Mouse (Mus musculus): ENCODE measurements at regions not wholly inside any gene's neighbourhood (a gene's known extent, or its start where the extent isn't known, plus 50 kb on each side); places are given as distances from the start of the nearest gene placed in this dataset.

DNA sequence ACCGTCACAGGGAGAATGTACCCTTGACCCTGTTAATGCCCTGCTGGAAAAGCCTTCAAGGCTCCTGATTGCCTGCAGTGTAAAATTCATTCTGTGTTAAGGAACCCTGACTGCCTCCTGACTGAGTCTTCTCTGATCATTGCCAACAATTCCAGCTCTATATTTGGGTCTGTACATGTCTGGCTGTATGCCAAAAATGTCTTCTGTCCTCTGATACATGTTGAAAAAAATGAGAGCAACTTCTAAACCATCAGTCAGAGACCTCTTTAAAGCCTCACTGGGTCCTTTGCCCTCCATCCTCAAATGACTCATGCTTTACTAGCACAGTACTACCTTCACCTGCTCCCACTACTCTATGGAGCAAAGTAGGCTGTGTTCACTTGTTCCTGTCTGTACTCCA, 408.3 kb downstream of the Nbas start:
- DNase-seq (ENCODE audit: low spot score in 2 of 2): no peak

DNA sequence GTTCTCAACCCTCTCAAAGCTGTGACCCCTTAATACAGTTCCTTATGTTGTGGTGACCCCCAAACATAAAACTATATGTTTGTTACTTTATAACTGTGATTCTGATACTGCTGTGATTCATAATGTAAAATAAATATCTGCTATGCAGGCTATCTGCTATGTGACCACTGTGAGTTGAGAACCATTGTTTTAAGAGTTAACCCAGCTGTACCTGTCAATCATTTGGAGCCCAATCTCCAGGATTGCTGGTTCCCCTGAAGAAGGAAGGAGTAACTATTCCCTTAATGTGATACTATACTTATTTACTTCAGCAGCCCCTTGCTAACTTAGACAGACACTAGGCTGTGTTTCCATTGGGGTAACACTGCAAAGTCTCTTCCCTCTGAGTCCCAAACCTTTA, 400.5 kb downstream of the Nbas start:
- DNase-seq (ENCODE audit: low spot score in 2 of 2): no peak

DNA sequence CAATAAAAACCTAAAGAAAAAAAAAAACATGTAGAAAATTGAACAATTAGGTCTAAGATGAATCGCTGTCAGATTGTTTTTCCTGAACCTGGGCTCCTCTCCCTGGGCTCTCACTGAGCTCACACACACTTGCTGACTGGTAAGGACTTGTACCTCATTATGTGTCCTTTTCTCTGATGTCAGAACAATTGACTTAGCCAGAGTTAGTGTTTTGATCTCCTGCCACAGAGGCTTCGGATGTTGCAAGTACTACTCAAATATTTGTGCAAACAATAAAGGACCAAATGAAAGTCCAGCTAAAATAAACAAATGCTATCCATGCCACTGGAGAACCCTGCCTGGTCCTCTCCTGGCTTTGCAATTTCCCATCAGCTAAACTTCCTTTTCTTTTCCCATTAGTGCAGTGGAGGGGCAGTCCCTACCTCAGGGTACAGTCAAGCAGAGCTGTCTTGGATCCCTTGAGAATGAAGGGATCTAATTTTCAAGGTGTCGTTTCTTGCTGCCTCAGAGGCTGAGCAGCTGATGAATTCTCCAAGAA, 399.6 kb downstream of the Nbas start:
- no peak for DNase-seq (ENCODE audit: low spot score in 2 of 2)

DNA sequence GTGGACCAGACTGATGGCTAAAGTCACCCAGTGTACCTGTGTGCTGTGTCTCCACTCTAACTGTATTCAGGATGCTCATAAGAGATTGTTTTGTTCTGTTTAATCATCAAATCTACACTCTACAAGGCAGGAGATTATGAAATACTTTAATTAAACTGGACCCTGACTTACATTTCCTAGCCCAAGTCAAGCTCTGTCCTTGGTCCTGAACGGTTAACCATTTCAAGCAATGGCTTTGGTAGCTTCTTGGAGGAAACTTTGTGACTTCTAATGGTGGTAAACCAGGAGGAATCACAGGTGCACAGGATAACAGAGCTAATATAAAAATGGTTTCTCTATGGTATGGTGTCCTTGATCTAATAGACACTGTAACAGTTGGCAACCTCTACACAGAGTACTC, 370.4 kb downstream of the Nbas start:
- DNase-seq (ENCODE audit: low spot score in 2 of 2): no peak
